Mouse (Mus musculus) liver, embryonic 11.5 days (tissue): ENCODE data around the gene Gm49396. TPM values are rescaled to one million over a fixed set of nuclear protein-coding genes. Genes with fewer than 3 reads are reported as not detected.

Experiments used
- ATAC-seq: fragments of 200-750 bp; cut with Nextera tagmentation; replicated peaks from 2 replicates; pipeline ENCODE4 v1.8.0; 2017; ENCODE audit warnings: moderate number of reproducible peaks, mild to moderate bottlenecking, moderate TSS enrichment, moderate library complexity; ENCODE audit not compliant: low FRiP score
- DNase-seq: peaks from one replicate; pipeline ENCODE4 v3.0.0-alpha.2; 2017; ENCODE audit warnings: low spot score
- H3K27ac ChIP-seq: fragments of 300-500 bp; sonication (generic); 2 replicates; pipeline ENCODE4 v1.5.1; 2014; ENCODE audit warnings: mild to moderate bottlenecking, low read depth, low read length, control low read depth
- H3K27me3 ChIP-seq: fragments of 300-500 bp; sonication (generic); replicated peaks from 2 replicates; pipeline ENCODE4 v1.6.1; 2014; ENCODE audit warnings: low read length, mixed read lengths; ENCODE audit not compliant: control insufficient read depth, insufficient read depth
- H3K36me3 ChIP-seq: fragments of 300-500 bp; sonication (generic); 2 replicates; pipeline ENCODE4 v1.6.1; 2014; ENCODE audit warnings: mild to moderate bottlenecking, low read length, moderate library complexity, mixed read lengths; ENCODE audit not compliant: control insufficient read depth, insufficient read depth
- H3K4me1 ChIP-seq: fragments of 300-500 bp; sonication (generic); replicated peaks from 2 replicates; pipeline ENCODE4 v1.6.1; 2014; ENCODE audit warnings: low read length, mixed read lengths; ENCODE audit not compliant: control insufficient read depth, insufficient read depth
- H3K4me2 ChIP-seq: fragments of 300-500 bp; sonication (generic); 2 replicates; pipeline ENCODE4 v1.6.1; 2014; ENCODE audit warnings: mild to moderate bottlenecking, control low read depth, moderate library complexity
- H3K4me3 ChIP-seq: fragments of 300-500 bp; sonication (generic); 2 replicates; pipeline ENCODE4 v1.5.1; 2014; ENCODE audit warnings: low read depth, low read length, control low read depth
- H3K9ac ChIP-seq: fragments of 300-500 bp; sonication (generic); 2 replicates; pipeline ENCODE4 v1.6.1; 2014; ENCODE audit warnings: low read depth, low read length, control low read depth
- H3K9me3 ChIP-seq: fragments of 300-500 bp; sonication (generic); 2 replicates; pipeline ENCODE4 v1.6.1; 2016; ENCODE audit warnings: low read length, inconsistent platforms, mixed read lengths; ENCODE audit not compliant: control insufficient read depth
- WGBS: fragments of 180-500 bp; shearing (Covaris S2); extraction: QIAGEN DNeasy Blood & Tissue Kit; methylation state at CpG from one replicate; pipeline ENCODE4 v1.1.7; 2014; 5-methylcytosine and 5-hydroxymethylcytosine counted together
- polyA plus RNA-seq: library from polyadenylated mRNA; unstranded; fragments of >200 nt; fragmentation: Nextera tagmentation; extraction: Ambion mirVana; gene quantifications from 2 replicates; pipeline ENCODE4 v1.2.1, GENCODE M21; 2014

Gm49396 gene
- 6.8 and 8.0 TPM in 2 replicates for polyA plus RNA-seq

GRCm38 (mm10) chr7:30563117-30563905 is at the start of gene Gm49396, which contains the start of the genes U2af1l4 and Psenen:
Gene Gm49396 (plus strand): TSS chr7:30563344.
Gene U2af1l4 (plus strand): TSS chr7:30563301.
Gene Psenen (minus strand): TSS chr7:30563627.
- peaks cover 9% of the 10 kb centered on the region; the same call in 1 of the 2 replicates for H3K36me3 ChIP-seq
- peak within 1 kb of the TSS; percentile 81 for H3K4me3 ChIP-seq
- peak within 1 kb of the TSS; percentile 84 for H3K4me2 ChIP-seq
- H3K27ac ChIP-seq: peak within 1 kb of the TSS; percentile 97
- DNase-seq (peak; percentile 91), ATAC-seq (peak; percentile 83)
- no peaks in the 10 kb centered on the region for H3K9me3 ChIP-seq
- peak within 1 kb of the TSS; percentile 74 for H3K9ac ChIP-seq
- WGBS: under 1% methylated on average over 45 of the region's 45 CpGs
- H3K4me1 ChIP-seq: peaks cover 14% of the 10 kb centered on the region
- no peaks in the 10 kb centered on the region for H3K27me3 ChIP-seq

- H3K4me3 ChIP-seq: no peak overlapping the region
- H3K4me1 ChIP-seq: no peaks in the 10 kb centered on the region
- WGBS: 55% methylated on average over 24 of the region's 24 CpGs
- DNase-seq: no peak
- no peak for ATAC-seq
- no peaks in the 10 kb centered on the region for H3K36me3 ChIP-seq
- no peak overlapping the region for H3K27ac ChIP-seq
- no peak overlapping the region for H3K9ac ChIP-seq
- H3K4me2 ChIP-seq: peak overlapping the region; percentile 22; the same call in 1 of the 2 replicates
- H3K27me3 ChIP-seq: 0 out of 2 replicates have a peak, but pooled peaks cover 3% of the 10 kb centered on the region
- H3K9me3 ChIP-seq: no peaks in the 10 kb centered on the region
Measured at GRCm38 (mm10) chr7:30515003-30515760, 48.0 kb upstream of the Gm49396 start.

GRCm38 (mm10) chr7:30518325-30518724 is 44.8 kb upstream of the Gm49396 start:
- no peak overlapping the region for H3K4me3 ChIP-seq
- 37% methylated on average over 8 of the region's 8 CpGs for WGBS
- no peaks in the 10 kb centered on the region for H3K9me3 ChIP-seq
- H3K36me3 ChIP-seq: no peaks in the 10 kb centered on the region
- H3K27me3 ChIP-seq: 0 out of 2 replicates have a peak, but pooled peaks cover 3% of the 10 kb centered on the region
- no peaks in the 10 kb centered on the region for H3K4me1 ChIP-seq
- no peak for ATAC-seq
- DNase-seq: no peak
- H3K27ac ChIP-seq: no peak overlapping the region
- H3K4me2 ChIP-seq: no peak overlapping the region
- H3K9ac ChIP-seq: no peak overlapping the region

- H3K36me3 ChIP-seq: peaks cover 4% of the 10 kb centered on the region; the same call in 1 of the 2 replicates
- 75% methylated on average over 4 of the region's 4 CpGs for WGBS
- no peaks in the 10 kb centered on the region for H3K9me3 ChIP-seq
- H3K27me3 ChIP-seq: 0 out of 2 replicates have a peak, but pooled peaks cover 3% of the 10 kb centered on the region
- H3K27ac ChIP-seq: no peak overlapping the region
- H3K4me2 ChIP-seq: no peak overlapping the region
- ATAC-seq (no peak), DNase-seq (no peak)
- H3K4me1 ChIP-seq: no peaks in the 10 kb centered on the region
- H3K4me3 ChIP-seq: no peak overlapping the region
- H3K9ac ChIP-seq: no peak overlapping the region
Measured at GRCm38 (mm10) chr7:30520396-30520795, 42.7 kb upstream of the Gm49396 start.

- Histone ChIP-seq H3K9me3 (no peaks in the 10 kb centered on the region), H3K9ac (no peak overlapping the region), H3K4me2 (no peak overlapping the region), H3K27me3 (no peaks in the 10 kb centered on the region), H3K36me3 (peaks cover 4% of the 10 kb centered on the region; the same call in 1 of the 2 replicates), H3K27ac (no peak overlapping the region), H3K4me1 (no peaks in the 10 kb centered on the region), H3K4me3 (no peak overlapping the region)
- no peak for ATAC-seq
- WGBS: 78% methylated on average over 5 of the region's 5 CpGs
- no peak for DNase-seq
Measured at GRCm38 (mm10) chr7:30520856-30521255, 42.3 kb upstream of the Gm49396 start.

GRCm38 (mm10) chr7:30522871-30523270 is 40.3 kb upstream of the Gm49396 start:
- H3K36me3 ChIP-seq: peaks cover 4% of the 10 kb centered on the region
- no peak overlapping the region for H3K27ac ChIP-seq
- H3K4me3 ChIP-seq: no peak overlapping the region
- no peak for ATAC-seq
- no peak overlapping the region for H3K4me2 ChIP-seq
- H3K9me3 ChIP-seq: no peaks in the 10 kb centered on the region
- H3K9ac ChIP-seq: no peak overlapping the region
- H3K27me3 ChIP-seq: no peaks in the 10 kb centered on the region
- peaks cover 3% of the 10 kb centered on the region; the same call in 1 of the 2 replicates for H3K4me1 ChIP-seq
- no peak for DNase-seq
- WGBS: 83% methylated on average over 10 of the region's 10 CpGs

- H3K9me3 ChIP-seq: no peaks in the 10 kb centered on the region
- H3K4me2 ChIP-seq: no peak overlapping the region
- DNase-seq (no peak), ATAC-seq (no peak)
- H3K27ac ChIP-seq: no peak overlapping the region
- peaks cover 3% of the 10 kb centered on the region; the same call in 1 of the 2 replicates for H3K4me1 ChIP-seq
- H3K27me3 ChIP-seq: no peaks in the 10 kb centered on the region
- H3K9ac ChIP-seq: no peak overlapping the region
- no peak overlapping the region for H3K4me3 ChIP-seq
- H3K36me3 ChIP-seq: peaks cover 9% of the 10 kb centered on the region
- WGBS: 80% methylated on average over 6 of the region's 6 CpGs
Measured at GRCm38 (mm10) chr7:30524487-30524886, 38.7 kb upstream of the Gm49396 start.

GRCm38 (mm10) chr7:30525954-30526353 is 37.2 kb upstream of the Gm49396 start:
- peaks cover 3% of the 10 kb centered on the region; the same call in 1 of the 2 replicates for H3K4me1 ChIP-seq
- no peak overlapping the region for H3K9ac ChIP-seq
- no peak for ATAC-seq
- H3K9me3 ChIP-seq: no peaks in the 10 kb centered on the region
- 50% methylated on average over 10 of the region's 10 CpGs for WGBS
- no peaks in the 10 kb centered on the region for H3K27me3 ChIP-seq
- no peak for DNase-seq
- H3K4me2 ChIP-seq: no peak overlapping the region; the same call in 1 of the 2 replicates
- no peak overlapping the region for H3K4me3 ChIP-seq
- H3K27ac ChIP-seq: no peak overlapping the region
- H3K36me3 ChIP-seq: peaks cover 17% of the 10 kb centered on the region
